Mouse (Mus musculus) splenic B cell, adult 2 months (primary cell): ENCODE data around the gene Pfkm.

ENCODE experiments used
- DNase-seq: peaks from one replicate; pipeline ENCODE4 v3.0.0-alpha.2; 2011; ENCODE audit warnings: low read depth, low spot score
- H3K27me3 ChIP-seq: 2 replicates; pipeline ENCODE4 v1.6.1; 2012; ENCODE audit warnings: mild to moderate bottlenecking, low read length, moderate library complexity, mixed read lengths; ENCODE audit not compliant: control insufficient read depth, poor library complexity, insufficient read depth, severe bottlenecking
- H3K36me3 ChIP-seq: 2 replicates; pipeline ENCODE4 v1.6.1; 2012; ENCODE audit warnings: mild to moderate bottlenecking, low read length, moderate library complexity, mixed read lengths; ENCODE audit not compliant: control insufficient read depth, poor library complexity, insufficient read depth, severe bottlenecking

The Pfkm gene

DNA sequence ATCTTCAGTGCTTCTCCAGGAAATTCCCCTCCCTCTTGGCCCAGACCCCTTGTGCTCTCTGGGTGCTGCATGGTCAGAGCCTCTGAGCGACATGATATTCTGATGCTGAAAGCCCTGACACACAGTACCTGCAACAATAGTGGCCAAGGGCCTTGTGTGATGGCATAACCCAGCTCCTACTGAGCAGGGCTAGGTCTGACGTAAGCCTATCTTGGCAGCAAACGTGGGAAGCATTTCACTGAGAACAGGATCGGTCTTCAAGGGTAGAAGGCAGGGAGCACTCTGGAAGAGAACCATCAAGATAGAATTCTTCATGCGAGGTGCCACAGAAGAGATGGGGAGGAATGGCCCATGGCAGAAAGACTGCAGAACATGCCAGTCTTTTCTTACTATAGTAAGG, 73.1 kb downstream of the Pfkm start, which contains the start of gene Asb8:
TSS of gene Asb8 (minus strand) at position 101 of the 400 bp plus-strand sequence.
- Histone ChIP-seq H3K27me3 (peaks cover 5% of the 10 kb centered on the region; the same call in 1 of the 2 replicates), H3K36me3 (no peaks in the 10 kb centered on the region)
- DNase-seq: no peak

- Histone ChIP-seq H3K27me3 (peaks cover 5% of the 10 kb centered on the region; the same call in 1 of the 2 replicates), H3K36me3 (no peaks in the 10 kb centered on the region)
- no peak for DNase-seq
Measured at GRCm38 (mm10) chr15:98166963-98167644, 74.7 kb downstream of the Pfkm start, which contains the start of gene Ccdc184. Gene Ccdc184, plus strand, starts transcription at chr15:98167158.

DNA sequence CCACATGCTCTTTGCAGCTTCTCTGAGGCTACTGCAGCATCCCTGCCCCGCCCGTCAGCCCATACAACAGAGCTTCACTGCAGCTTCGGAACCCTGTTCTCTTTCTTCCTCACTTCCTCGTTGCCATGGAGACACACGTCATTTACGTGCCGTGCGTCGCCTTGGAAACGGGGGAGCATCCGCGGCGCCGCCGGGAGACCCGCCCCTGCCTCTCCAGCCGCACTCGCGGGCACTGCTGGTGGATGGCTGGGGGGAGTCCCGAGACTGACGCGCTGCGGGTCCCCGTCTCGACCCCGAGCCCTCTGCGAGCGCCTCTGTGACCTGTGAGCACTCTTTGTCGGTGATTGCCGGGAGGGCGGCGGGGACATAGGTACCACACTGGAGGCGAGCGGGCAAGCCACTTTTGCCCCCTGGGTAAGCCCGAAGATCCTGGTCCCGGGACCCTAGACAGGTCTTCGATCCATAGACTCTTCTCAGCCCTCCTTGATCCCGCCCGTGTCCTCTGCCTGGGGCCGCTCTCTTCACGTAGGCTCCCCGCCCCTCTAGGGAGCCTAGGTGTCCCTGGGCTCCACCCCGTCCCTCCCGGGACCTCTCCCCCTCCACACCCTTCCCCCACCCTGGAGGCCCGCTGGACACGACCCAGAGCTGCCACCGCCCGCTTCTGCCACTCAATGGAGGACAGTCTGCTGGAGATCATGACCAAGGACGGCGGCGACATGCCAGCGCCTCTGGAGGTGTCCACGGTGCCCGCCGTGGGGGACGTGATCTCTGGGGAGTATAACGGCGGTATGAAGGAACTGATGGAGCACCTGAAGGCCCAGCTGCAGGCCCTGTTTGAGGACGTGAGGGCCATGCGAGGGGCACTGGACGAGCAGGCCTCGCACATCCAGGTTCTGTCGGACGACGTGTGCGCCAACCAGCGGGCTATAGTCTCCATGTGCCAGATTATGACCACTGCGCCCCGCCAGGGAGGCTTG, 75.5 kb downstream of the Pfkm start:
- Histone ChIP-seq H3K27me3 (peaks cover 5% of the 10 kb centered on the region; the same call in 1 of the 2 replicates), H3K36me3 (no peaks in the 10 kb centered on the region)
- DNase-seq: peak; percentile 87

GRCm38 (mm10) chr15:98168622-98169004, 76.2 kb downstream of the Pfkm start:
- H3K36me3 ChIP-seq: no peaks in the 10 kb centered on the region
- H3K27me3 ChIP-seq: peaks cover 5% of the 10 kb centered on the region; the same call in 1 of the 2 replicates
- DNase-seq: no peak

GRCm38 (mm10) chr15:98170365-98170764, 78.0 kb downstream of the Pfkm start:
- DNase-seq: peak; percentile 66
- Histone ChIP-seq H3K27me3 (peaks cover 5% of the 10 kb centered on the region; the same call in 1 of the 2 replicates), H3K36me3 (no peaks in the 10 kb centered on the region)

DNA sequence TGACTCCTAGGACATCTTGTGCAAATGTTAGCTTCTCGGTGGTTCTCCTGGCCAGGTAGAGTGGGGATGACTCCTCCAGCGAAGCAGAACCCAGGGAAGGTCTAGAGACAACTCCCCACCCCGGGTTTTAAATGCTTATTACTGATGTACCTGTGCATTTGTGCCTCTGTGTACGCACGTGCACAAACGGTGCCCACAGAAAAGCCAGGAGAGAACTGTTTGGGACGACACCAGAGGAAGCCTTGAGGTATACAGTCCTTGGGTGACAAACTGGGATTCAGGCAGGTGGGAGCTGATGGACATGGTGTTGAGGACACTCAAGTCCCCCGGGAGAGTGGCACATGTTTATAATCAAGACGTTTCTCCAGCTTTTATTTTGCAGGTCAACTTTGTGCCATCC, 78.5 kb downstream of the Pfkm start:
- peaks cover 5% of the 10 kb centered on the region; the same call in 1 of the 2 replicates for H3K27me3 ChIP-seq
- no peaks in the 10 kb centered on the region for H3K36me3 ChIP-seq
- no peak for DNase-seq

- Histone ChIP-seq H3K36me3 (no peaks in the 10 kb centered on the region), H3K27me3 (peaks cover 5% of the 10 kb centered on the region; the same call in 1 of the 2 replicates)
- DNase-seq: no peak
Measured at GRCm38 (mm10) chr15:98172113-98172512, 79.7 kb downstream of the Pfkm start.

DNA sequence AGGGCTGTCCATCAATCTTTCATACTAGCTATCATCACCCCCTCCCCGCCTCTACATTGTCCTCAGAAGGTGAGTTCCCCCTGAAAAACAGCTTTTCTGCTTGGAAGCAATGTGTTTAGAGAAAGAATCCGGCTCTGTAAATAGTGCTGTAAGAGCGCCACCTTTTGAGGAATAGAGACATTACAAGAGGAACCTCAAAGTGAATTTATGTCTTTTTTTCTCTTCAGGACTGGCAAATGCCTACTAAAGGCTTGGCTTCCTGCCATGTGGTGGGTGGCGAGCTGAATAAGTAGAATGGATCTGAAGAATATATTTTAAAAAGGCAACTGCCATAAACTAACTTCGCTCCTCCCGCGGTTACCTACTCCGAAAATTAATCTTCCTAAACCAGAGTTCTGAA, 81.4 kb downstream of the Pfkm start:
- peak; percentile 58 for DNase-seq
- Histone ChIP-seq H3K27me3 (no peaks in the 10 kb centered on the region), H3K36me3 (no peaks in the 10 kb centered on the region)

- Histone ChIP-seq H3K36me3 (no peaks in the 10 kb centered on the region), H3K27me3 (no peaks in the 10 kb centered on the region)
- no peak for DNase-seq
Measured at GRCm38 (mm10) chr15:98177320-98177719, 84.9 kb downstream of the Pfkm start.

DNA sequence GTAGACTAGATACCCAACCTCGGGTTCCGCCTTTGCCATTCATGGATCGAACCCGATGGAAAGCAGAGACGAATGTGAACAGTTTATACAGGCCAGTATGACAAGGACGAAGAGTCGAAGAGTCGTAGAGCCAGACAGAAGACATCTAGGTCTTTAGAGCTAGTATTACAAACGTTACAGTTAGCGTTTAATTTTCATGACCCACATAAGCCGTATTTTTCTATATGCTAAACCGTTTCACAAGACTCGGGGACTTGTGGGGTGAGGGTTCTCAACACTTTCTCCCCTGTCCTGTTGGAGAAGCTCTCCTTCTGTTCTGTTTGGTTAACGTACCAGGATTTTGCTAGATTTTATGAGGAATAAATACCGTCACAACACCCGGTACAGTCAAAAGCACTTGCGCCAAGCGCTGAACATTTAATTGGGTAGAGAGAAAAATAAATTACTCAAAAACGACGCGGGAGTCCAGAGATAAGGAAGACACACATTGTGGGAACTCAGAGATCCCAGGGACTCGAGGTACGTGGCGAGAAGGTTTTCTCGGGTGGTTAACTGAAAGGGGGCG, 88.3 kb downstream of the Pfkm start:
- no peaks in the 10 kb centered on the region for H3K36me3 ChIP-seq
- DNase-seq: no peak
- H3K27me3 ChIP-seq: no peaks in the 10 kb centered on the region

GRCm38 (mm10) chr15:98181132-98181711, 88.8 kb downstream of the Pfkm start:
- peak; percentile 86 for DNase-seq
- Histone ChIP-seq H3K27me3 (no peaks in the 10 kb centered on the region), H3K36me3 (no peaks in the 10 kb centered on the region)
